Mouse (Mus musculus): ENCODE data around the gene Rftn1.
"Not testable (repeated sequence)": the region's sequence is repeated elsewhere in the genome, so short reads cannot be mapped to it uniquely, and the experiment has no call there.

GRCm38 (mm10) chr17:50116401-50116800 is 74.1 kb downstream of the Rftn1 start:
- TF ChIP-seq CTCF (IDR thresholded peaks at IDR 0.05; ENCODE audit: borderline replicate concordance, insufficient read depth, low read depth, low read length); POLR2A (IDR thresholded peaks at IDR 0.05; ENCODE audit: borderline replicate concordance, insufficient read depth, low read length): not testable (repeated sequence)
